Mouse (Mus musculus) intestine, embryonic 15.5 days (tissue): ENCODE data around the gene S100a9. TPM values are rescaled to one million over a fixed set of nuclear protein-coding genes. Genes with fewer than 3 reads are reported as not detected.
A peak's percentile ranks its signal among the peaks of the same experiment; 100 is the strongest.

Source experiments
- ATAC-seq: fragments of 200-750 bp; cut with Nextera tagmentation; 2 replicates; pipeline ENCODE4 v1.8.0; 2017; ENCODE audit warnings: moderate TSS enrichment, moderate library complexity
- H3K27ac ChIP-seq: fragments of 300-500 bp; sonication (generic); 2 replicates; pipeline ENCODE4 v1.5.1; 2015; ENCODE audit warnings: mild to moderate bottlenecking, inconsistent platforms
- H3K27me3 ChIP-seq: fragments of 300-500 bp; sonication (generic); replicated peaks from 2 replicates; pipeline ENCODE4 v1.6.1; 2015; ENCODE audit warnings: inconsistent platforms
- H3K36me3 ChIP-seq: fragments of 300-500 bp; sonication (generic); 2 replicates; pipeline ENCODE4 v1.6.1; 2015; ENCODE audit warnings: inconsistent platforms
- H3K4me1 ChIP-seq: fragments of 300-500 bp; sonication (generic); replicated peaks from 2 replicates; pipeline ENCODE4 v1.6.1; 2015; ENCODE audit warnings: inconsistent platforms
- H3K4me2 ChIP-seq: fragments of 300-500 bp; sonication (generic); replicated peaks from 2 replicates; pipeline ENCODE4 v1.6.1; 2015; ENCODE audit warnings: mild to moderate bottlenecking, inconsistent platforms
- H3K4me3 ChIP-seq: fragments of 300-500 bp; sonication (generic); replicated peaks from 2 replicates; pipeline ENCODE4 v1.5.1; 2015; ENCODE audit warnings: inconsistent platforms
- H3K9ac ChIP-seq: fragments of 300-500 bp; sonication (generic); 2 replicates; pipeline ENCODE4 v1.6.1; 2015; ENCODE audit warnings: inconsistent platforms
- H3K9me3 ChIP-seq: fragments of 300-500 bp; sonication (generic); 2 replicates; pipeline ENCODE4 v1.6.1; 2016; ENCODE audit warnings: inconsistent platforms
- WGBS: fragments of 180-500 bp; shearing (Covaris S2); methylation state at CpG from one replicate; pipeline ENCODE4 v1.1.7; 2015; 5-methylcytosine and 5-hydroxymethylcytosine counted together
- polyA plus RNA-seq: library from polyadenylated mRNA; unstranded; fragments of >200 nt; fragmentation: Nextera tagmentation; extraction: Ambion mirVana; gene quantifications from 2 replicates; pipeline ENCODE4 v1.2.1, GENCODE M21; 2015

S100a9 gene
- 17.5 and 30.8 TPM in 2 replicates for polyA plus RNA-seq

- no peaks in the 10 kb centered on the region for H3K27me3 ChIP-seq
- H3K4me1 ChIP-seq: no peaks in the 10 kb centered on the region
- no peaks in the 10 kb centered on the region for H3K9me3 ChIP-seq
- H3K9ac ChIP-seq: no peak within 1 kb of the TSS
- WGBS: 57% methylated on average over 3 of the region's 3 CpGs
- ATAC-seq: no peak
- H3K4me3 ChIP-seq: no peak within 1 kb of the TSS
- H3K27ac ChIP-seq: no peak within 1 kb of the TSS
- H3K4me2 ChIP-seq: no peak within 1 kb of the TSS
- H3K36me3 ChIP-seq: no peaks in the 10 kb centered on the region
Measured at GRCm38 (mm10) chr3:90695613-90696012, at the start of gene S100a9. TSS of gene S100a9 (minus strand) at chr3:90695721.

- Histone ChIP-seq H3K4me1 (no peaks in the 10 kb centered on the region), H3K9ac (no peak within 1 kb of the TSS), H3K4me2 (no peak within 1 kb of the TSS), H3K4me3 (no peak within 1 kb of the TSS), H3K27me3 (no peaks in the 10 kb centered on the region), H3K36me3 (no peaks in the 10 kb centered on the region), H3K9me3 (no peaks in the 10 kb centered on the region), H3K27ac (no peak within 1 kb of the TSS)
- 78% methylated on average over 3 of the region's 3 CpGs for WGBS
- ATAC-seq: no peak
Measured at GRCm38 (mm10) chr3:90726606-90727005, 31.1 kb upstream of the S100a9 start, which contains the start of gene Pglyrp4. TSS of gene Pglyrp4 (plus strand) at chr3:90726906.

- H3K9ac ChIP-seq: no peak overlapping the region
- no peak overlapping the region for H3K4me3 ChIP-seq
- no peaks in the 10 kb centered on the region for H3K36me3 ChIP-seq
- no peak overlapping the region for H3K4me2 ChIP-seq
- H3K9me3 ChIP-seq: no peaks in the 10 kb centered on the region
- H3K27me3 ChIP-seq: no peaks in the 10 kb centered on the region
- H3K27ac ChIP-seq: no peak overlapping the region
- 39% methylated on average over 12 of the region's 12 CpGs for whole genome bisulfite sequencing
- peak; percentile 55 for ATAC-seq
- no peaks in the 10 kb centered on the region for H3K4me1 ChIP-seq
Measured at GRCm38 (mm10) chr3:90709591-90710460, 14.3 kb upstream of the S100a9 start.

- no peaks in the 10 kb centered on the region for H3K9me3 ChIP-seq
- H3K9ac ChIP-seq: no peak overlapping the region
- no peaks in the 10 kb centered on the region for H3K4me1 ChIP-seq
- no peak overlapping the region for H3K4me2 ChIP-seq
- ATAC-seq: peak; percentile 17; the same call in 1 of the 2 replicates
- no peaks in the 10 kb centered on the region for H3K27me3 ChIP-seq
- no peak overlapping the region for H3K27ac ChIP-seq
- no peaks in the 10 kb centered on the region for H3K36me3 ChIP-seq
- WGBS: 26% methylated on average over 4 of the region's 4 CpGs
- no peak overlapping the region for H3K4me3 ChIP-seq
Measured at GRCm38 (mm10) chr3:90708523-90709202, 13.1 kb upstream of the S100a9 start.

GRCm38 (mm10) chr3:90702244-90702643 is 6.7 kb upstream of the S100a9 start:
- H3K4me3 ChIP-seq: no peak overlapping the region
- ATAC-seq: no peak
- H3K4me2 ChIP-seq: no peak overlapping the region
- H3K4me1 ChIP-seq: no peaks in the 10 kb centered on the region
- no peaks in the 10 kb centered on the region for H3K27me3 ChIP-seq
- no peaks in the 10 kb centered on the region for H3K36me3 ChIP-seq
- WGBS: 83% methylated on average over 2 of the region's 2 CpGs
- H3K9me3 ChIP-seq: no peaks in the 10 kb centered on the region
- no peak overlapping the region for H3K27ac ChIP-seq
- no peak overlapping the region for H3K9ac ChIP-seq

GRCm38 (mm10) chr3:90693496-90693895 is 2.0 kb downstream of the S100a9 start:
- no peak overlapping the region for H3K4me3 ChIP-seq
- H3K9ac ChIP-seq: no peak overlapping the region
- no peak for ATAC-seq
- no peaks in the 10 kb centered on the region for H3K9me3 ChIP-seq
- WGBS: 81% methylated on average over 2 of the region's 2 CpGs
- no peaks in the 10 kb centered on the region for H3K36me3 ChIP-seq
- H3K4me2 ChIP-seq: no peak overlapping the region
- no peaks in the 10 kb centered on the region for H3K4me1 ChIP-seq
- H3K27ac ChIP-seq: no peak overlapping the region
- H3K27me3 ChIP-seq: no peaks in the 10 kb centered on the region

- Histone ChIP-seq H3K9ac (no peak overlapping the region), H3K27ac (no peak overlapping the region), H3K4me3 (no peak overlapping the region), H3K4me2 (no peak overlapping the region), H3K9me3 (no peaks in the 10 kb centered on the region), H3K27me3 (no peaks in the 10 kb centered on the region), H3K36me3 (no peaks in the 10 kb centered on the region), H3K4me1 (no peaks in the 10 kb centered on the region)
- ATAC-seq: no peak
- 85% methylated on average over 2 of the region's 2 CpGs for WGBS
Measured at GRCm38 (mm10) chr3:90686835-90687234, 8.7 kb downstream of the S100a9 start.

- no peak overlapping the region for H3K4me3 ChIP-seq
- H3K27ac ChIP-seq: no peak overlapping the region
- H3K36me3 ChIP-seq: no peaks in the 10 kb centered on the region
- 85% methylated on average over 3 of the region's 3 CpGs for WGBS
- no peaks in the 10 kb centered on the region for H3K27me3 ChIP-seq
- no peak for ATAC-seq
- H3K9me3 ChIP-seq: no peaks in the 10 kb centered on the region
- no peak overlapping the region for H3K4me2 ChIP-seq
- H3K4me1 ChIP-seq: no peaks in the 10 kb centered on the region
- no peak overlapping the region for H3K9ac ChIP-seq
Measured at GRCm38 (mm10) chr3:90683929-90684328, 11.6 kb downstream of the S100a9 start.

- WGBS: 60% methylated on average over 3 of the region's 3 CpGs
- no peak overlapping the region for H3K4me2 ChIP-seq
- no peak overlapping the region for H3K27ac ChIP-seq
- no peaks in the 10 kb centered on the region for H3K9me3 ChIP-seq
- H3K9ac ChIP-seq: no peak overlapping the region
- H3K4me1 ChIP-seq: no peaks in the 10 kb centered on the region
- no peak overlapping the region for H3K4me3 ChIP-seq
- no peaks in the 10 kb centered on the region for H3K27me3 ChIP-seq
- no peaks in the 10 kb centered on the region for H3K36me3 ChIP-seq
- no peak for ATAC-seq
Measured at GRCm38 (mm10) chr3:90678656-90679055, 16.9 kb downstream of the S100a9 start.

GRCm38 (mm10) chr3:90668846-90669245 is 26.7 kb downstream of the S100a9 start, which contains the start of gene S100a8:
TSS of gene S100a8 (plus strand) at chr3:90668978.
- H3K9me3 ChIP-seq: no peaks in the 10 kb centered on the region
- ATAC-seq: no peak
- WGBS: 63% methylated on average over 8 of the region's 8 CpGs
- no peaks in the 10 kb centered on the region for H3K36me3 ChIP-seq
- no peak within 1 kb of the TSS for H3K9ac ChIP-seq
- no peaks in the 10 kb centered on the region for H3K4me1 ChIP-seq
- no peak within 1 kb of the TSS for H3K27ac ChIP-seq
- no peaks in the 10 kb centered on the region for H3K27me3 ChIP-seq
- H3K4me3 ChIP-seq: no peak within 1 kb of the TSS
- no peak within 1 kb of the TSS for H3K4me2 ChIP-seq

- Histone ChIP-seq H3K36me3 (no peaks in the 10 kb centered on the region), H3K4me2 (no peak overlapping the region), H3K27me3 (no peaks in the 10 kb centered on the region), H3K4me3 (no peak overlapping the region), H3K9me3 (no peaks in the 10 kb centered on the region), H3K4me1 (no peaks in the 10 kb centered on the region), H3K27ac (no peak overlapping the region), H3K9ac (no peak overlapping the region)
- WGBS: 81% methylated on average over 2 of the region's 2 CpGs
- no peak for ATAC-seq
Measured at GRCm38 (mm10) chr3:90664219-90664618, 31.3 kb downstream of the S100a9 start.

GRCm38 (mm10) chr3:90659364-90660044 is 36.0 kb downstream of the S100a9 start:
- no peak for ATAC-seq
- H3K27ac ChIP-seq: no peak overlapping the region
- H3K27me3 ChIP-seq: peaks cover 5% of the 10 kb centered on the region; the same call in 1 of the 2 replicates
- no peaks in the 10 kb centered on the region for H3K9me3 ChIP-seq
- no peak overlapping the region for H3K9ac ChIP-seq
- H3K4me1 ChIP-seq: no peaks in the 10 kb centered on the region
- no peaks in the 10 kb centered on the region for H3K36me3 ChIP-seq
- no peak overlapping the region for H3K4me3 ChIP-seq
- H3K4me2 ChIP-seq: no peak overlapping the region
